12 mouse cellular contexts compared by ENCODE assay signal in the genomic region with DNA sequence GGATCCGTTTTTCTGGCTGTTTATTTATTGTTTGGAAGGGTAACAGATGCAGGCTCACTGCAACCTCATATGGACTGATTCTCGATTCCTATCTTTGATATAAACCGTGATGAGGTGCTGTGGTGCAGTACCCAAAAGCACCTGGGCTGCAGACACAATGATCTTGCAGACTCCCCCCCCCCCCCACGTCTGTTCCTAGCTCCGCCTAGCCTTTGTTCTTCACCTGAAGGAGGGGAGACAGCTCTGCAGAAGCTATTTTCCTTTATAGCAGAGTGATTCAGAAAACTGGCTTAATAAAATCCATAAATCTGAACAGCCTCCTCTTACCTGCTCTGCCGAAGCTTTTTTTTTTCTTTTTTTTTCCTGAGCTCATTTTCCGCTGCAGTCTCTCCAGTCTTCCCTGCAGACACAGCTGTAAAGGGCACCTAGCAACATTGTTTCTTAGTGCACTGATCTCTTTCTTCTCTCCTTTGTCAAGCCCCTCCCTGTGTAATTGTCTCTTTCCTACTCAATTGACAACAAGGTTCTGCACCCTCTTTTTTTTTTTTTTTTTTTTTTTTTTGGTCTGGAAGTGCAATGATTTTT. TPM values are rescaled to one million over a fixed set of nuclear protein-coding genes. Genes with fewer than 3 reads are reported as not detected.
DNase-seq lines count a peak whose midpoint lies in the region; ATAC-seq and TF ChIP-seq lines count a peak whose summit lies in the region.
"Had no signal": no experiment of that assay in that cellular context is flagged by ENCODE, and none has a peak within 500 bp of the region (broad histone marks: within the 10 kb centered on the region; RNA-seq: fewer than 3 reads in every experiment).

No protein-coding gene starts in this region.

- DNase-seq in neural tube, embryonic 11.5 days (ENCODE audit: low spot score) = no peak
- DNase-seq in neural tube, embryonic 10.5 days (ENCODE audit: extremely low spot score, low spot score) = no peak
- peak; percentile 48 for DNase-seq in forebrain, embryonic 14.5 days (ENCODE audit: low spot score)
- no peak for DNase-seq in right cerebral cortex, adult 18-20 months
- no peak for DNase-seq in left cerebral cortex, postnatal 4 days
- DNase-seq: cerebellum, adult 8-10 months; heart, adult 18-20 months had no signal

- no peak for ATAC-seq in neural tube, embryonic 11.5 days (ENCODE audit: insufficient read depth, low FRiP score, low TSS enrichment)
- peak; percentile 11; the same call in 1 of the 2 replicates for ATAC-seq in forebrain, embryonic 14.5 days
- no peak for ATAC-seq in limb, embryonic 13.5 days (ENCODE audit: low FRiP score, low read depth)
- ATAC-seq: intestine, postnatal 0 days; lung, postnatal 0 days had no signal

- H3K4me2 ChIP-seq in neural tube, embryonic 11.5 days (ENCODE audit: low read depth) = peak overlapping the region; percentile 5; the same call in 1 of the 2 replicates
- H3K4me2 ChIP-seq in forebrain, embryonic 14.5 days (ENCODE audit: low read length) = 0 out of 2 replicates have a peak overlapping the region, but pooled peaks have one; percentile 14
- peak overlapping the region; percentile 44 for H3K4me2 ChIP-seq in limb, embryonic 13.5 days (replicated peaks)

- no peaks in the 10 kb centered on the region for H3K9me3 ChIP-seq in neural tube, embryonic 11.5 days (ENCODE audit: control insufficient read depth, low read length)
- H3K9me3 ChIP-seq in forebrain, embryonic 14.5 days (replicated peaks; ENCODE audit: control insufficient read depth, low read length) = no peaks in the 10 kb centered on the region
- no peaks in the 10 kb centered on the region for H3K9me3 ChIP-seq in limb, embryonic 13.5 days

- TF ChIP-seq POLR2A in olfactory bulb, adult 2 months (IDR thresholded peaks at IDR 0.05; ENCODE audit: insufficient read depth, low read depth, low read length) = no peak

- no peaks in the 10 kb centered on the region for H3K27me3 ChIP-seq in neural tube, embryonic 11.5 days (ENCODE audit: control insufficient read depth, insufficient read depth, low read length)
- H3K27me3 ChIP-seq in forebrain, embryonic 14.5 days (replicated peaks; ENCODE audit: control insufficient read depth, insufficient read depth, low read length) = no peaks in the 10 kb centered on the region
- H3K27me3 ChIP-seq in limb, embryonic 13.5 days = no peaks in the 10 kb centered on the region

- H3K9ac ChIP-seq in neural tube, embryonic 11.5 days (ENCODE audit: low read length) = peak overlapping the region; percentile 19
- H3K9ac ChIP-seq in forebrain, embryonic 14.5 days (ENCODE audit: low read length) = no peak overlapping the region; the same call in 1 of the 2 replicates
- peak overlapping the region; percentile 13; the same call in 1 of the 2 replicates for H3K9ac ChIP-seq in limb, embryonic 13.5 days

- H3K36me3 ChIP-seq in neural tube, embryonic 11.5 days (ENCODE audit: control insufficient read depth, insufficient read depth, low read length) = no peaks in the 10 kb centered on the region
- no peaks in the 10 kb centered on the region for H3K36me3 ChIP-seq in forebrain, embryonic 14.5 days (ENCODE audit: control insufficient read depth, insufficient read depth, low read length)
- no peaks in the 10 kb centered on the region for H3K36me3 ChIP-seq in limb, embryonic 13.5 days

- no peak for TF ChIP-seq CTCF in olfactory bulb, adult 2 months (IDR thresholded peaks at IDR 0.05; ENCODE audit: insufficient read depth, low read depth, low read length)

- peaks cover 36% of the 10 kb centered on the region for H3K4me1 ChIP-seq in neural tube, embryonic 11.5 days (ENCODE audit: control insufficient read depth, insufficient read depth, low read length)
- peaks cover 25% of the 10 kb centered on the region for H3K4me1 ChIP-seq in forebrain, embryonic 14.5 days (ENCODE audit: control insufficient read depth, insufficient read depth, low read length)
- peaks cover 69% of the 10 kb centered on the region for H3K4me1 ChIP-seq in limb, embryonic 13.5 days
- H3K4me1 ChIP-seq in olfactory bulb, adult 2 months (ENCODE audit: control insufficient read depth, insufficient read depth, low read length) = peaks cover 10% of the 10 kb centered on the region

- 18% methylated on average over 7 of the region's 7 CpGs for WGBS in neural tube, embryonic 11.5 days
- 50% methylated on average over 7 of the region's 7 CpGs for WGBS in forebrain, embryonic 14.5 days
- WGBS in limb, embryonic 13.5 days = 20% methylated on average over 7 of the region's 7 CpGs
- 36% methylated on average over 7 of the region's 7 CpGs for WGBS in olfactory bulb, adult 2 months

- H3K4me3 ChIP-seq in neural tube, embryonic 11.5 days (ENCODE audit: low read depth, low read length) = no peak overlapping the region
- no peak overlapping the region for H3K4me3 ChIP-seq in forebrain, embryonic 14.5 days (ENCODE audit: low read depth, low read length)
- 0 out of 2 replicates have a peak overlapping the region, but pooled peaks have one; percentile 3 for H3K4me3 ChIP-seq in limb, embryonic 13.5 days
- 0 out of 2 replicates have a peak overlapping the region, but pooled peaks have one; percentile 9 for H3K4me3 ChIP-seq in olfactory bulb, adult 2 months (ENCODE audit: insufficient read depth, low read depth, low read length)
- H3K4me3 ChIP-seq: myocyte had no signal

- intact Hi-C loops in left cerebral cortex, postnatal 4 days (cut with DNase I) = no loop called here

- peak overlapping the region; percentile 74 for H3K27ac ChIP-seq in neural tube, embryonic 11.5 days (ENCODE audit: low read depth, low read length)
- peak overlapping the region; percentile 81 for H3K27ac ChIP-seq in forebrain, embryonic 14.5 days (ENCODE audit: low read depth, low read length)
- peak overlapping the region; percentile 58; the same call in 1 of the 2 replicates for H3K27ac ChIP-seq in limb, embryonic 13.5 days
- H3K27ac ChIP-seq in olfactory bulb, adult 2 months (ENCODE audit: insufficient read depth, low read depth, low read length) = peak overlapping the region; percentile 6

RNA-seq across cellular contexts. Expression of gene Ttc30a1, which starts 7.1 kb away (rescaled TPM):
- 11.3 and 12.1 TPM in 2 replicates for polyA plus RNA-seq in neural tube, embryonic 11.5 days (2014; fragmentation: Nextera tagmentation; extraction: Ambion mirVana)
- 8.8 and 10.4 TPM in 2 replicates for polyA plus RNA-seq in forebrain, embryonic 14.5 days (2014; fragmentation: Nextera tagmentation; extraction: Ambion mirVana)
- 8.4 and 9.3 TPM in 2 replicates for polyA plus RNA-seq in limb, embryonic 13.5 days (2015; fragmentation: Nextera tagmentation; extraction: Ambion mirVana)
- not detected in 2 replicates for polyA plus RNA-seq in olfactory bulb, adult 2 months (2012; ENCODE audit: insufficient read depth, insufficient read length, low replicate concordance, missing spikeins)
- total RNA-seq in left cerebral cortex, postnatal 4 days (2021) = 1 to 10 TPM; 3.7 to 4.4 TPM

RNA-seq across cellular contexts. Expression of gene Ttc30a2, which starts 10.9 kb away (rescaled TPM):
- 1.0 and 1.4 TPM in 2 replicates for polyA plus RNA-seq in neural tube, embryonic 11.5 days (2014; fragmentation: Nextera tagmentation; extraction: Ambion mirVana)
- polyA plus RNA-seq in forebrain, embryonic 14.5 days (2014; fragmentation: Nextera tagmentation; extraction: Ambion mirVana) = 0.90 and 1.6 TPM in 2 replicates
- polyA plus RNA-seq in limb, embryonic 13.5 days (2015; fragmentation: Nextera tagmentation; extraction: Ambion mirVana) = 0.37 and 0.42 TPM in 2 replicates
- not detected in 2 replicates for polyA plus RNA-seq in olfactory bulb, adult 2 months (2012; ENCODE audit: insufficient read depth, insufficient read length, low replicate concordance, missing spikeins)
- under 1 TPM; 0.66 to 0.81 TPM for total RNA-seq in left cerebral cortex, postnatal 4 days (2021)

RNA-seq across cellular contexts. Expression of gene Ttc30b, which starts 50.5 kb away (rescaled TPM):
- 7.4 and 8.4 TPM in 2 replicates for polyA plus RNA-seq in neural tube, embryonic 11.5 days (2014; fragmentation: Nextera tagmentation; extraction: Ambion mirVana)
- polyA plus RNA-seq in forebrain, embryonic 14.5 days (2014; fragmentation: Nextera tagmentation; extraction: Ambion mirVana) = 20.8 and 21.6 TPM in 2 replicates
- polyA plus RNA-seq in limb, embryonic 13.5 days (2015; fragmentation: Nextera tagmentation; extraction: Ambion mirVana) = 10.3 TPM in 2 replicates
- polyA plus RNA-seq in olfactory bulb, adult 2 months (2012; ENCODE audit: insufficient read depth, insufficient read length, low replicate concordance, missing spikeins) = not detected in 2 replicates
- 10 to 100 TPM; 13.6 to 14.4 TPM for total RNA-seq in left cerebral cortex, postnatal 4 days (2021)

Comparison
In these comparisons a context has a peak if more than half of its experiments do, and no peak if none do; other contexts are left out.
1. H3K27ac ChIP-seq: peak in every context shown above with its lines; median percentile 81 in forebrain, embryonic 14.5 days; 74 in neural tube, embryonic 11.5 days; 58 in limb, embryonic 13.5 days; 6 in olfactory bulb, adult 2 months.
2. H3K4me3 ChIP-seq: peak in limb, embryonic 13.5 days (single experiment) and olfactory bulb, adult 2 months (single experiment); none in neural tube, embryonic 11.5 days (single experiment) and forebrain, embryonic 14.5 days (single experiment).
3. Peak in every context shown above with its lines, with median percentiles within 50 percentile points of each other: H3K4me2 ChIP-seq.